Mouse (Mus musculus) thymus, adult 2 months (tissue): ENCODE data around the gene Zfx. TPM values are rescaled to one million over a fixed set of nuclear protein-coding genes. Genes with fewer than 3 reads are reported as not detected.

Experiments used
- DNase-seq: peaks from one replicate; pipeline ENCODE4 v3.0.0; 2021
- H3K27ac ChIP-seq: fragments of 200-500 bp; 2 replicates; pipeline ENCODE4 v1.5.1; 2012; ENCODE audit warnings: low read length, control low read depth; ENCODE audit not compliant: control insufficient read depth, insufficient read depth
- H3K27me3 ChIP-seq: fragments of 200-500 bp; 2 replicates; pipeline ENCODE4 v1.6.1; 2012; ENCODE audit warnings: mild to moderate bottlenecking, low read length, moderate library complexity, mixed read lengths; ENCODE audit not compliant: control insufficient read depth, insufficient read depth
- H3K36me3 ChIP-seq: fragments of 200-500 bp; 2 replicates; pipeline ENCODE4 v1.6.1; 2012; ENCODE audit warnings: mild to moderate bottlenecking, low read length, moderate library complexity; ENCODE audit not compliant: control insufficient read depth, insufficient read depth
- H3K4me1 ChIP-seq: fragments of 200-500 bp; replicated peaks from 2 replicates; pipeline ENCODE4 v1.6.1; 2012; ENCODE audit warnings: low read length; ENCODE audit not compliant: control insufficient read depth, insufficient read depth
- H3K4me3 ChIP-seq: fragments of 200-500 bp; 2 replicates; pipeline ENCODE4 v1.5.1; 2012; ENCODE audit warnings: mild to moderate bottlenecking, low read length, control low read depth, moderate library complexity; ENCODE audit not compliant: control insufficient read depth, insufficient read depth
- CTCF ChIP-seq: fragments of 200-500 bp; IDR thresholded peaks from 2 replicates; pipeline ENCODE4 v1.5.1; 2012; ENCODE audit warnings: mild to moderate bottlenecking, control low read depth, low read length, moderate library complexity, borderline replicate concordance; ENCODE audit not compliant: control insufficient read depth, poor library complexity, insufficient read depth; ENCODE audit errors: extremely low read depth
- POLR2A ChIP-seq: fragments of 200-500 bp; IDR thresholded peaks from 2 replicates; pipeline ENCODE4 v1.6.1; 2012; ENCODE audit warnings: mild to moderate bottlenecking, low read length, control low read depth, moderate library complexity; ENCODE audit not compliant: control insufficient read depth, poor library complexity, insufficient read depth; ENCODE audit errors: extremely low read depth
- WGBS: fragments of 180-500 bp; shearing (Covaris S2); methylation state at CpG from one replicate; pipeline ENCODE4 v1.1.7; 2018; 5-methylcytosine and 5-hydroxymethylcytosine counted together
- polyA plus RNA-seq: library from polyadenylated mRNA; depleted of rRNA; stranded (reverse); fragments of >200 nt; gene quantifications from 2 replicates; pipeline ENCODE4 v1.2.3, GENCODE M21; 2012; rRNA removed

Gene Zfx
- polyA plus RNA-seq, 1 experiment, result 14.9 TPM

DNA sequence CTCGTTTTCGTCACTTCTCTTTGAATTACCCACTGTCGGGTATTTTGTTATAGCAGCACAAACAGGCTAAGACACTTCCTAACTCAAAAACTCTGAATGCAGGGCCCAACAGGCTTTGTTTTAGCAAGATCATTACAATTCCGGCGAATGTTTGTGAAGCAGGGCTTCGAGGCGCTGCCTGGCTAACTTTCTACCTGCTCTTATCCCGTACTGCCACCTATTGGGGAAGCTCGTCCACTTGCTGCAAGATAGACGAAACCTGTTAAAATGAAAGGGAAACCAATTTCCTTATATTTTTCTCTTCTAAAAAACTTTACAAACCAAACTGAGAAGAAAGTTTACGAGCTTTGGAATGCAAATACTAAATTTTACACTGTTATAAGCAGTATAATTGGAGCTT is 90.6 kb downstream of the Zfx start:
- 23% methylated on average over 11 of the region's 11 CpGs for WGBS
- no peaks in the 10 kb centered on the region for H3K36me3 ChIP-seq
- H3K27me3 ChIP-seq, result no peaks in the 10 kb centered on the region
- peak; percentile 47 for DNase-seq
- H3K27ac ChIP-seq, result no peak overlapping the region
- no peak overlapping the region for H3K4me3 ChIP-seq
- no peak for TF ChIP-seq CTCF
- no peak for TF ChIP-seq POLR2A
- no peaks in the 10 kb centered on the region for H3K4me1 ChIP-seq

DNA sequence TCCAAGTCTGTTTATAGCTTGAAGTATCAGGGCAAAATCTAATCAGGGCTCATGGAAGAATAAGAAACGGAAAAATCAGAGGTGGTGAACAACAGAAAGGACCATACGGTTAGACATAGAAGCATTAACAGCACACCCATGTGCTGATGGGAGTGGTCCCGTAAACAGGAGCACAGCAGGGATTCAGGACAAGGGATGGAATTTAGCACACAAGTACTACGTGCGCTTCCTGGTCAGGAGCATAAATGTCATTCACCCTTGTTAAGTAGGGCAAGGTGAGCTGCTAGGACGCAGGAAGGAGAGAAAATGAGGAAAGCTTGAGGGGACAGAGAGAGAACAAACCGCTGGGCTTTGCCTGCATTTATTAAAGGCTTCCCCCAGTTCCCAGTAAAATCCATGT is 93.4 kb downstream of the Zfx start:
- WGBS, result 99% methylated on average over 7 of the region's 7 CpGs
- TF ChIP-seq CTCF (no peak), POLR2A (no peak)
- Histone ChIP-seq H3K36me3 (no peaks in the 10 kb centered on the region), H3K27ac (no peak overlapping the region), H3K4me3 (no peak overlapping the region), H3K27me3 (no peaks in the 10 kb centered on the region), H3K4me1 (no peaks in the 10 kb centered on the region)
- no peak for DNase-seq

Other genes starting within 250 kb of the Zfx start
- gene AU015836, start 155.0 kb downstream of the Zfx start, polyA plus RNA-seq, result 0.04 TPM in 1 of 2 replicates, not detected in the other
- 68.9 and 83.3 TPM in 2 replicates for gene Eif2s3x, start 89.2 kb upstream of the Zfx start, polyA plus RNA-seq
- gene Klhl15, start 110.9 kb upstream of the Zfx start, polyA plus RNA-seq, result 19.2 and 22.2 TPM in 2 replicates
- 0.03 and 0.22 TPM in 2 replicates for gene Fam90a1b, start 243.1 kb upstream of the Zfx start, polyA plus RNA-seq
- 6.9 TPM in 2 replicates for gene Apoo, start 243.4 kb upstream of the Zfx start, polyA plus RNA-seq